Mouse (Mus musculus): ENCODE data around the gene Dhx37. TPM values are rescaled to one million over a fixed set of nuclear protein-coding genes. Genes with fewer than 3 reads are reported as not detected.
"Not testable (repeated sequence)": the region's sequence is repeated elsewhere in the genome, so short reads cannot be mapped to it uniquely, and the experiment has no call there.

Gene Dhx37
- total and polyA plus RNA-seq, 2 experiments from 2014 or later = 8.0 to 27.5 TPM

DNA sequence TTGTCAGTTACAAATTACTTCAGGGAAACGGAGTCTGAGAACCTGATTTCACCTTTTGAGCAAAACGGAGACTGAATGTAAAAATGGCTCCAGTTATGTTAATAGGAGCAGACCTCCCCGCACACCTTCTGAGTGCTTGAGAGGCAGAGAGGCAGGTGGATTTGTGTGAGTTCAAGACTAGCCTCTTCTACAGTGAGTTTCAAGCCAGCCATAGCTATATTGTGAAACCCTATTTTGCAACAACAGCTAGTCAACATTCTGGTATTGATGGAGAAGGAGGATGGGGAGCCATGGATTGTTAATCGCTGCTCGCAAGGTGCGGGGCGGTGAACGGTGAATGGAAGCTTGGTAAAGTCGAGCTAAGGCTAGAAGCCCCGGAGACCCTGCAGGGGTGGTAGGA, 31.4 kb downstream of the Dhx37 start:
- no peak for DNase-seq (ENCODE audit: low spot score)

DNA sequence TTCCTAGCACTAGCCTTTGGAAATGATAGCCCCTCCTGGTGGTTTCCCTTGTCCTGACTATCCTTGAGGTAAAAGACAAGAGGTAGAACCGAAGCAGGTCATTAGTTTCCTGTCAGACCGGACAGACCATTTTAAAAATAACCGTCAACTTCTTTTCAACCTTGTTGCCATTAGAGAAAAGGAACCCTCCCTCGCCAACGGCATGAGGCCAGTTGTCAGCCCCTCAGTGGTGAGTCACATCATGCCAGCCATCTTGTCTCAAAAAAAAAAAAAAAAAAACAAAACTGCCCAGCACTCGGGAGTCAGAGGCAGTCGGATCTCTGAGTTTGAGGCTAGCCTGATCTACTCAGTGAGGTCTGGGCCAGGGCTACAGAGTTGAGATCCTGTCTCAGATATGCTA, 33.0 kb downstream of the Dhx37 start:
- no peak for ATAC-seq
- Histone ChIP-seq H3K4me2 (ENCODE audit: low read depth, low read length) (no peak overlapping the region), H3K27ac (no peak overlapping the region), H3K4me3 (ENCODE audit: low read length) (no peak overlapping the region), H3K9me3 (ENCODE audit: low read length) (no peaks in the 10 kb centered on the region), H3K36me3 (ENCODE audit: insufficient read depth, low read length) (no peaks in the 10 kb centered on the region), H3K27me3 (ENCODE audit: insufficient read depth, low read length) (no peaks in the 10 kb centered on the region), H3K4me1 (ENCODE audit: insufficient read depth, low read length) (no peaks in the 10 kb centered on the region), H3K9ac (replicated peaks; ENCODE audit: low read length) (no peak overlapping the region)
- DNase-seq (ENCODE audit: low spot score) = no peak
- 51% methylated on average over 7 of the region's 7 CpGs for WGBS
- TF ChIP-seq CTCF (IDR thresholded peaks at IDR 0.05; ENCODE audit: low read depth) = no peak

More for the DNA sequence above, 31.4 kb downstream of the Dhx37 start:
- no peak for ATAC-seq
- Histone ChIP-seq H3K4me2 (ENCODE audit: low read depth, low read length) (no peak overlapping the region), H3K4me1 (ENCODE audit: insufficient read depth, low read length) (peaks cover 6% of the 10 kb centered on the region), H3K36me3 (ENCODE audit: insufficient read depth, low read length) (no peaks in the 10 kb centered on the region), H3K9ac (replicated peaks; ENCODE audit: low read length) (no peak overlapping the region), H3K4me3 (ENCODE audit: low read length) (no peak overlapping the region), H3K27me3 (ENCODE audit: insufficient read depth, low read length) (no peaks in the 10 kb centered on the region), H3K9me3 (ENCODE audit: low read length) (no peaks in the 10 kb centered on the region), H3K27ac (no peak overlapping the region)
- WGBS = 61% methylated on average over 10 of the region's 10 CpGs
- TF ChIP-seq CTCF (IDR thresholded peaks at IDR 0.05; ENCODE audit: low read depth) = no peak

DNA sequence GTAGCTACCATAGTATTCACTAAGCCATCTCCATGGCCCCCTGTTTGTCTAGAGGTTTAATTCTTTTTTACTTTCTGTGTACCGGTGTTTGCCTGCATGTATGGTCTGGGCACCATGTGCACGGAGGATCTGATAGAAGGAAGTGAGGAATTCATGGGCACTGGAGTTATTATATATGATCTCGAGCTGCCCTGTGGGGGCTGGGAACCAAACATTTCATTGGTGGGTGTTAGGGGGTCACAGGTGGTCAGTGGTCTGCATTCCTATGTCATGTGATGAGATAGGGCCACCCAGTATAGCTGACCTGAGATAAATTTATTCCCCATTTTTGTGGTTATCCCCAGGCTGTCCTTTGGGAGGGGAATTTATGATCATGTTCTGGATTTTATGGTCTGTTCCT, 38.9 kb downstream of the Dhx37 start:
- 0 out of 2 replicates have a peak overlapping the region, but pooled peaks have one; percentile 49 for H3K4me2 ChIP-seq (ENCODE audit: low read depth, low read length)
- peaks cover 18% of the 10 kb centered on the region for H3K4me1 ChIP-seq (ENCODE audit: insufficient read depth, low read length)
- H3K27ac ChIP-seq = peak overlapping the region; percentile 99; the same call in 1 of the 2 replicates
- no peak for TF ChIP-seq CTCF (IDR thresholded peaks at IDR 0.05; ENCODE audit: low read depth)
- no peak overlapping the region for H3K4me3 ChIP-seq (ENCODE audit: low read length)
- ATAC-seq = no peak
- WGBS = 42% methylated on average over 3 of the region's 3 CpGs
- DNase-seq (ENCODE audit: low spot score) = no peak
- no peaks in the 10 kb centered on the region for H3K9me3 ChIP-seq (ENCODE audit: low read length)
- H3K36me3 ChIP-seq (ENCODE audit: insufficient read depth, low read length) = no peaks in the 10 kb centered on the region
- H3K27me3 ChIP-seq (ENCODE audit: insufficient read depth, low read length) = no peaks in the 10 kb centered on the region
- H3K9ac ChIP-seq (replicated peaks; ENCODE audit: low read length) = no peak overlapping the region

DNA sequence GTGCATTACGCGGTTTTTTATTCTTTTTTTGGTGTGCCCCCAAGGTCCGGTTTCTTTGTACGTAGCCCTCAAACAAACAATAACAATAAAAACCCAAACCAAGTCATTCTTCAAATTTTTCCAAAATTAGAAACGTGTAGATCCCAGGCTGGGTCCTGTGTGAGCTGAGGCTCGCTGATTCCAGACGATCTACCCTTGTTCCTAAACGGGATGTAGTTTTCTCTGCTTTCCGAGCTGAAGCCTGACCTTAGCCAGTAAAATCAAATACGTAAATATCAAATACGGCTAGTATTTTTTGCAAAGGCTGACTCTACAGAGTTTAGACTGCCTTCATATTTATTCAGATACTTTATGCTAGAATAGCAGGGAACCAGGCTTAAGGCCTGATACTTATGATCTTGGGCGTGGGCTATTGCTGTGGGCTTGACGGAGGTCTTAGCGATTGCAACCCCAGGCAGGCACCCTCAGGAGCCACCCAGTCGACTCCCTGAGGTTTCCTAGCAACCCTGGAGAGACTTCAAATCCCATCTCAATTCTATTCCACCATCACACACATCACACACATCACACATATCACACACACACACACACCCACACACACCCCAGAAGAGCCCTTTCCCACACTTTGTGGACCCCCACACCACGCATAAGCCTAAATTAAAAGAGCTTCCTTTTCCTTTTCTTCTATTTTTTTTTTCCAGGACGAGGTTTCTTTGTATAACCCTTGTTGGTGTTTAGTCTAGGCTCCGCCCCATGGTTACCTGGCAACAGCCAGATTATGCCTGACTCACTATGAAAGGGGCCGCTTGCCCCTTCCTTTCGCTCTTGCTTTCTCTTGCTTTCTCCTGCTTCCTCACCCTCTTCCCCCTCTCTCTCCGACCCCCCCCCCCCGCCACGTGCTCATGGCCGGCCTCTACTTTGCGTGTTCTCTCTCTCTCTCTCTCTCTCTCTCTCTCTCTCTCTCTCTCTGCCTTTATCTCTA, 40.0 kb downstream of the Dhx37 start:
- WGBS = 4% methylated on average over 21 of the region's 25 CpGs
- ATAC-seq = peak; percentile 61; the same call in 1 of the 2 replicates
- Histone ChIP-seq H3K4me1 (ENCODE audit: insufficient read depth, low read length) (peaks cover 18% of the 10 kb centered on the region), H3K27ac (peak overlapping the region; percentile 99), H3K27me3 (ENCODE audit: insufficient read depth, low read length) (no peaks in the 10 kb centered on the region), H3K9me3 (ENCODE audit: low read length) (no peaks in the 10 kb centered on the region), H3K4me3 (ENCODE audit: low read length) (peak overlapping the region; percentile 13), H3K4me2 (ENCODE audit: low read depth, low read length) (peak overlapping the region; percentile 49), H3K9ac (replicated peaks; ENCODE audit: low read length) (peak overlapping the region; percentile 48), H3K36me3 (ENCODE audit: insufficient read depth, low read length) (no peaks in the 10 kb centered on the region)
- TF ChIP-seq CTCF (IDR thresholded peaks at IDR 0.05; ENCODE audit: low read depth) = no peak
- DNase-seq (ENCODE audit: low spot score) = peak; percentile 89

DNA sequence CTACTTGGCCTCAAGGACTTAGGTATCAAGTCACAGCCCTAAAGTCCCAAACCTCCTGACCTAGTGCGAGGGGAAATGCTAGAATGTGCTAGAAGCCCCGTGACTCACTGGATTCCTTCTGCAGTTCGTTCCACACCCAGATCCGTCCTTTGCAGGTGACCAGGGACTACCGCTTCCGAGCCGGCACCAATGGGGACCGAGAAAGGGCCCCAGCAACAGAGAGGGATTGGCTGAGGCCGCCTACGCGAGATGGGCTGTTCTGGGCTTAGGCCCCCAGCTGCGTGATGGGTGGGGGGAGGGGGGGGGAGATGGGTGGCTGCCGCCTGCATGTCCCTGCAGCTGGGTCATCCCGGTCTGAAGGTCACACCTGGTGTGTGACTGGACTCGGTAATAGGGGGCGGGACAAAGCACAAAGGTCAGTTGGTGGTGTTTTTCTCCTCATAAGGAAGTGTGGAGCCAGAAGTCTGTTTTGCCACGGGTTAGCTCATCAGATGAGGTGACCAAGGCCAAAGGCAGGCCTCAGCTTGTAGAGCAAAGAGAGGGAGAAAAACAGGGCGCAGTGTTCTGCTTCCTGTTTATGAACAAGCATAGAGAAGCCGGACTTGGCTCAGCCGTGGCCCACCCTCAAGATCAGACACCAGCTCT, 40.8 kb downstream of the Dhx37 start:
- Histone ChIP-seq H3K27ac (peak overlapping the region; percentile 99), H3K9ac (replicated peaks; ENCODE audit: low read length) (peak overlapping the region; percentile 48), H3K4me2 (ENCODE audit: low read depth, low read length) (peak overlapping the region; percentile 49), H3K27me3 (ENCODE audit: insufficient read depth, low read length) (no peaks in the 10 kb centered on the region), H3K4me3 (ENCODE audit: low read length) (peak overlapping the region; percentile 13), H3K9me3 (ENCODE audit: low read length) (no peaks in the 10 kb centered on the region), H3K4me1 (ENCODE audit: insufficient read depth, low read length) (peaks cover 18% of the 10 kb centered on the region), H3K36me3 (ENCODE audit: insufficient read depth, low read length) (no peaks in the 10 kb centered on the region)
- DNase-seq (ENCODE audit: low spot score) = peak; percentile 97
- no peak for TF ChIP-seq CTCF (IDR thresholded peaks at IDR 0.05; ENCODE audit: low read depth)
- peak; percentile 94 for ATAC-seq
- under 1% methylated on average over 20 of the region's 20 CpGs for WGBS

DNA sequence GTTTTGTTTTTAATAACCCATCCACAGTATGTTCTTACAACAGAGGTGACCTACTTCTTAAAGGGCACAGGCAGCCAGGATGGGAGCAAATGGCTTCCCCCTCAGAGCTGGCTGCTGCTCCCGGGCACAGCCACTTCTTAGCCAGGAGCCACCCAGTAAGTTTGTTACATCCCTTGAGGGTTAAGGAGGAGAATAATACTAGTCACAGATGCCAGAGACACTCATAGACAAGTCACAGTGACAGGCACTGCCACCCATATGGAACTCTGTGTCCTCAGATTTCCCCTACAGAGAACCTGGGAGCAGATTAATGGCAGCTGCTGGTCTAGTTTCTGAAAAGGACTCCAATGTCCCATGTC, 41.3 kb downstream of the Dhx37 start:
- no peak for TF ChIP-seq CTCF (IDR thresholded peaks at IDR 0.05; ENCODE audit: low read depth)
- no peaks in the 10 kb centered on the region for H3K27me3 ChIP-seq (ENCODE audit: insufficient read depth, low read length)
- H3K9ac ChIP-seq (replicated peaks; ENCODE audit: low read length) = 0 out of 2 replicates have a peak overlapping the region, but pooled peaks have one; percentile 14
- ATAC-seq (0 out of 2 replicates have a peak, but pooled peaks have one; percentile 2), DNase-seq (ENCODE audit: low spot score) (no peak)
- 7% methylated on average over 1 of the region's 1 CpGs for WGBS
- H3K36me3 ChIP-seq (ENCODE audit: insufficient read depth, low read length) = no peaks in the 10 kb centered on the region
- H3K4me3 ChIP-seq (ENCODE audit: low read length) = no peak overlapping the region
- H3K4me1 ChIP-seq (ENCODE audit: insufficient read depth, low read length) = peaks cover 18% of the 10 kb centered on the region
- H3K4me2 ChIP-seq (ENCODE audit: low read depth, low read length) = peak overlapping the region; percentile 49
- H3K27ac ChIP-seq = peak overlapping the region; percentile 99
- H3K9me3 ChIP-seq (ENCODE audit: low read length) = no peaks in the 10 kb centered on the region

DNA sequence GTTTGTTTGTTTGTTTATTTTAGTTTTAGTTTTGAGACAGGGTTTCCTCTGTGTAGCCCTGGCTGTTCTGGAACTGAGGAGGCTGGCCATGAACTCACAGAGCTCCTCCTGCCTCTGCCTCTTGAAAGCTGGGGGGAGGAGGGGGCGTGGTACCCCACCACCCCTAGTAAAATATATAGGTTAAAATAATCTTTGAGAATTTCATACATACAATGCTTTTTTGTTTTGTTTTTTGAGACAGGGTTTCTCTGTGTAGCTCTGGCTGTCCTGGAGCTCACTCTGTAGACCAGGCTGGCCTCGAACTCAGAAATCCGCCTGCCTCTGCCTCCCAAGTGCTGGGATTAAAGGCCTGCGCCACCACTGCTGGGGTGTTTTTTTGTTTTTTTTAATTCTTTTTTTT, 41.7 kb downstream of the Dhx37 start:
- H3K36me3 ChIP-seq (ENCODE audit: insufficient read depth, low read length); ATAC-seq; H3K4me3 ChIP-seq (ENCODE audit: low read length); H3K4me2 ChIP-seq (ENCODE audit: low read depth, low read length); DNase-seq (ENCODE audit: low spot score); H3K27me3 ChIP-seq (ENCODE audit: insufficient read depth, low read length); H3K9ac ChIP-seq (replicated peaks; ENCODE audit: low read length); H3K9me3 ChIP-seq (ENCODE audit: low read length): not testable (repeated sequence)
- Histone ChIP-seq H3K27ac (peak overlapping the region; percentile 99), H3K4me1 (ENCODE audit: insufficient read depth, low read length) (peaks cover 18% of the 10 kb centered on the region)
- WGBS = 91% methylated on average over 4 of the region's 4 CpGs

All from hindbrain, postnatal 0 days (tissue).